Mouse (Mus musculus) neutrophil, adult 5-6 weeks (primary cell): Measurements from ENCODE around the gene Slc22a7. TPM values are rescaled to one million over a fixed set of nuclear protein-coding genes. Genes with fewer than 3 reads are reported as not detected.

Source experiments
- ATAC-seq: fragments of 151-379, 151-347 bp; 2 replicates; pipeline ENCODE4 v1.8.0; 2017; ENCODE audit warnings: mild to moderate bottlenecking, moderate TSS enrichment; ENCODE audit not compliant: insufficient number of reproducible peaks, poor library complexity, low FRiP score, severe bottlenecking; ENCODE audit errors: extremely low read depth
- total RNA-seq: library from RNA; stranded (forward); fragments of 200-1000 nt; gene quantifications from 2 replicates; pipeline ENCODE4 v1.2.3, GENCODE M21; 2017

The Slc22a7 gene
- not detected in 2 replicates for total RNA-seq

DNA sequence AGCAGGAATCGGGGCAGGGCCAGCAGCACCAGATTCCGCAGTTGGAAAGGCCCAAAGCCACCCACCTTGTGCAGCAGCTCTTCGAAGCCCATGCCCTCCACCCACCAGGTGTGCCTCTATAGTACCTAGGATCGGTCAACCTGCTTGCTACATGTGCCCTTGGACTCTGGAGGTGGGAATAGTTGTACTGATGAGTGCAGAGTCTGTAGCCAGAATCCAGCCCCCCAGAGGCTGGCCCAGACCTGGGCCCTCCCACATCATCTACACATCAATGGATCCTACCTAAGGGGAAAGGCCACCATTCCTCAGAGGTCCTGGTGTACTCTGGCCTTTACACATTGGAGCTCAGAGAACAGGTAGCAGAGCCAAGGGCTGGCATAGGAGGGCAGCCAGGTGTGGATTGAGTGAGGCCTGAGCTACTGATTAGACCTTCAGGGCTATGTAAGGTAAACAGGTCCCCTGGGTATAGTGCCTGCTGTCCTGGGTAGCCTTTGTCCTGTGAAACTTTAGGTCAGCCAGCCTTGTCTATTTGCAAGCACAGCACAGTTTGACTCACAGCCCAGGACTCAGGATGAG lies at the start of gene Slc22a7:
Gene Slc22a7 (minus strand): TSS at position 160 of the 576 bp plus-strand sequence.
- ATAC-seq = no peak

DNA sequence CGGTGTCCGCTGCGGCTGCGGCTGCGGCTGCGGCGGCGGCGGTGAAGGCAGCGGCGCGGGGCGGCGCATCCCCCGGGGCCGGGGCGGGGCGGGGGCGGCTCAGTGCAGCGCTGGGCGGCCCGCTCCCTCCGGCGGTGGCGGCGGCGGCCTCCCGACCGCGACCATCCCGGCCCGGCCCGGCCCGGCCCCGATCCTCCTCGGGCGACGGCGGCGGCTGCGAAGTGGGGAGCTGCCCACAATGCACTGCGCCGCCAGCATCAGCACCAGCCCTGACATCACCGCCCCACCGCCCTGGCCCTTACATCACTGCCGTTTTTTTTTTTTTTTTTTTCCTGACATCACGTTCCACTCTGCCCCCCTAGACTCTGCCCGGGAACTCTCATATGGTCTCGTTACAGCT lies 49.2 kb upstream of the Slc22a7 start, which contains the start of gene Ttbk1:
Gene Ttbk1 (minus strand): TSS at position 245 of the 400 bp plus-strand sequence.
- no peak for ATAC-seq

DNA sequence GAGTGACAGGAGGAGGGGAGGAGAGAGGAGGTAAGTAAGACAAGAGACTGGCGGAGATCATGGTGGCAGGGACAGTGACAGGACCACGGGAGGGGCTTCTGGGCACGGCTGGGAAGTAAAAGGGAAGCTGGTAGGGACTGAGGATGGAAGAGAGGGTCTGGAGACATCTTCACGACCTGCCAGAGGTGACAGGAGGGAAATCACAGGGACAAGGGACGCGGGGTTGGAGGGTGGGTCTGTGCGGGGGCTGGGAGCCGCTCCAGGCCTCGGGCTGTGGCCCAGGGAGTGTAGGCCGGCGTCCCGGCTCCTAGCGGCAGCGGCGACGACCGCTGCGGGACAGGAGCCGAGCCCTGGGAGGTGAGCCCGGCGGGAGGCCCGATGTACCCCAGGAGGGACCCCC lies 48.7 kb upstream of the Slc22a7 start:
- ATAC-seq = no peak

DNA sequence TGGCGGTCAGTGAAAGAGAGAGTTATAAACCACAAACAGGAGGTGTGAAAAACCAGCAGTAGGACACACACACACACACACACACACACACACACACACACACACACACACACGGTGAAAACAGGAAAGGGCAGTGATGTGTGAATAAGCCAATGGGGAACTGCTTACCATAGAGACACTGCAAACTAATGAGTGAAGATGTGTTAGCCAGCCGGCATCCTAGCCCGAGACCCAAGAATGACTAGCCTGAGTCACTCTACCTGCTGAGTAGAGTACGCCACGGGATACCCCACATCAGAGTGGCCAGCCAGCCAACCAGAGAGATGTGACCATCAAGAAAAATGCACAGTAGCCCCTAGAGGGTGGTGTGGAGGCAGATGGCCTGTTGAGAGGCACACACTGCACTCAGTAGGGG lies 46.2 kb upstream of the Slc22a7 start:
- ATAC-seq = peak; percentile 33; the same call in 1 of the 2 replicates

DNA sequence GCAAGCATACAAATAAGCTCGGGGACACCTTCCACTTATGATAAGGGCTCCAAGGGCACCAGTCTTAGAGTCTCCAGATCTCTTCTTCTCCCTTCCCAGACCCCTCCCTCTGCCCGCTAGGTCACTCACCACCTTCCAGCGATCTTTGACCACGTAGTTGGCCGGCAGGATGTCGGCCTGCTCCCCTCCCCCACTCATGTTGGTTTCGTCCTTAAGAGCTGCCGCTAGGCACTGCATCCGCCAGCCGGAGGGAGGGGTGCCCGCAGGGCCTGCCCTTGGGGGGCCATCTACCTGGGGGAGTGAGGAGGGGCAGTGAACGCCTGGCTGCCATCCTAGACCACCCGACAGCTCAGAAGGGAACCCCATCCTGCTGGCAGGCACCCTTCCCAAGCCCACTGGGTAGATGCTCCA lies 45.8 kb upstream of the Slc22a7 start:
- no peak; the same call in 1 of the 2 replicates for ATAC-seq

DNA sequence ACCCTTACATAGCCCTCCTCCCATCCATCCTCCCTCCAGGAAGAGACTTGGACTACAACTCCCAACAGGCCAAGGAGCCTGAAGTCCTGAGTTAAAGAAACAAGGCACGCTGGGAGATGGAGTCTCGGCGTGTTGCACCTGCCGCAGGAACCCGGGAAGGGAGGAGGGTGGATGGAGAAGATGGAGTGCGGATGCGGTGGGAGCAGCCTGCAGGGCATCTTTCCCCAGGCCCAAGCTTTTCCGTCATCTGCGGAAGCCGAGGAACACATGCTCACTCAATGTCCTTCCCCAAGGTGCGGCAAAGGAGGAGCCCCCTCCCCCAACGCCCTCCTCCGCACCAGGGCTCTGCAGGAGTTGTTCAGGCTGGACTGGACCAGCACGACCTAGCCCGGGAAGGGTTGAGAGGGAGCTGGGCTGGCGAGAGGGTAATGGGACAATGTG lies 45.3 kb upstream of the Slc22a7 start:
- ATAC-seq = no peak

DNA sequence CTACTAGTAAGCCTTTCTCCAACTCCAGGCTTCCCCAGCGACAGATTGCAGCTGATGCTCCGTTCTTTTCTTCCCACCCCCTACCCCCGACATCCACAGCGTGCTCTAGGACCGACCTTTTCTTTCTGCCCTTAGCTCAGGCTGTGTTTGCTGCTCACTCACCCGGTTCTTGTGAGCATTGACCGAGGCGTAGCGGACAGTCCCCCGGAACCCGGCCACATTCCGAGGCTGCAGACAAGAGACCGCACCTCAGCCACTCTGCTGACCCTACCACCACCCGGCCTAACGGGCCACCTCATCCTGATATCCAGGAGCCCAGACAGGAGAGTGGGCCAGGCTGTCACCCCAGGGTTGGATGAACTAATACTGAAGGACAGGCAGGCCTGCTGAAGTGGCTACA lies 39.0 kb upstream of the Slc22a7 start:
- ATAC-seq = no peak

DNA sequence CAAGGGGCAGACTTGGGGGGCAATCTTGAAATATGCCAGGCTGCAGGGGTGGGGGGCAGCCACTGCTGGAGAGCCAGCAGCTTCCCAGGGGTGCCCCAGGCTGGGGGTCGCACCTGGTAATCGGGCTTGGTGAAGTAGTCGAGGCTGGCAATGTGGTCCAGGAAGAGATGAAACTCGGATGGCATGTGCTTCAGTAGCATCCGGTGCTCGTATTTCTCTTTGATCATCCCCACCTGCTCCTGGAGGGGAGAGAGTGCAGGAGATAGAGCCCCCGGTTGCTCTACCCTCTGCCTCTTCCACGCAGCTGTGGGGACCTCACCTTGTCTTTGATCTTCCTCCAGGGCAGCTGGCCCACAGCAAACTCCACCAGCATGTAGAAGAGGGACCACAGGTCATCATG lies 38.3 kb upstream of the Slc22a7 start:
- no peak for ATAC-seq

DNA sequence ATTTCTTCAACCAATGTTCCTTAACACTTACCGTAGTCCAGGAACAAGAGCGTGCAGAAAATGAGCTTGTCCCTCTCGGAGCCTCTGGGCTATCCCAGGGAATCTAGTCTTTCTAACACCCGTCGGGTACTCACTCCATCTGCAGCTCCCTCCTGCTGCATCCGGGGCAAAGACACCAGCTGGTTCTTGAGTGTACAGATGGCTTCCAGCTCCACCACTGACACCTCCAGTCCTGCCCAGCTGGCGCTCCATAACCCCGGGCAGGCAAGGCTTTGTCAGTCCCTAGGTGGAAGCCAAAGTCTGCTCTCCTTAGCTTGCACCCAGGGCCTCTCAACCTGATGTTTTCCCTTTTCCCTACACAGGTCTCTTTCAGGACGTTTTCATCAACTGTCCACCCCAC lies 29.6 kb upstream of the Slc22a7 start:
- no peak for ATAC-seq

DNA sequence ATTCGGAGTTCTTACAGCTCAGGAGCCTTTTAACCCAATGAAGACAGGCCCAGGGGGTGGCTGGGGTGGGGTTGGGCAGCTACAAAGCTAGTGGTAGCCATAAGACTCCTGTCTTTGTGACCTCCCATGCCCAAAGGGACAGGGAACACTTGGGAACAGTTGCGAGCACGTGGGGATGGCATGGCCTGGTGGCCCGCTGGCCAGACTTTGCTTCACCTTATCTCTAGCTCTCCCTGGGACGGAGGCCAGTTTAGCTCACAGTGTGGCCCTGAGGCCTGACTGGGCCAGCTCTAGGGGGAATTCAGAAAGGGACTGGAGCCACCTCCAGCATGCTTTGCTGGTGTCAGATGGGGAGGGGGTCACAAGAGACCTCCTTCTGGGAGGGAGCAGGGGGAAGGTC lies 24.0 kb upstream of the Slc22a7 start:
- no peak for ATAC-seq

DNA sequence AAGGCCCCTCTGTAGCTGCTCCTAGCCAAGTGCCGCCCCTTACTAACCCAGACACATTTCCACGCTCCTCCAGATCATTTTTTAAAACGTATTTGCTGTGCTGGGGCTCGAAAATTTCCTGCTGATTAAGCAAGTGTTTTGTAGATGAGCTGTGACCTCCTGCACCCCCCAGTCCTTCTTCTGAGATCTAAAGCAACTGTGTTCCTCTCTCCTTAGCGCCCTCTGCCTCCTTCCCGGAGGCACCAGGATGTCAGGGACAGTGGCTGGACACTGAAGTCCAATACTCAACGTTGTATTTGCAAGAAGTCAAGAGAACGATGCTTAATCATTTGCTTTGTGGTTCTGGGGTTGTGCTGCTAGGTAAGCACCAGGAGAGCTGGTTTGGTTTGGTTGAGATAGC lies 23.1 kb upstream of the Slc22a7 start:
- ATAC-seq = no peak

DNA sequence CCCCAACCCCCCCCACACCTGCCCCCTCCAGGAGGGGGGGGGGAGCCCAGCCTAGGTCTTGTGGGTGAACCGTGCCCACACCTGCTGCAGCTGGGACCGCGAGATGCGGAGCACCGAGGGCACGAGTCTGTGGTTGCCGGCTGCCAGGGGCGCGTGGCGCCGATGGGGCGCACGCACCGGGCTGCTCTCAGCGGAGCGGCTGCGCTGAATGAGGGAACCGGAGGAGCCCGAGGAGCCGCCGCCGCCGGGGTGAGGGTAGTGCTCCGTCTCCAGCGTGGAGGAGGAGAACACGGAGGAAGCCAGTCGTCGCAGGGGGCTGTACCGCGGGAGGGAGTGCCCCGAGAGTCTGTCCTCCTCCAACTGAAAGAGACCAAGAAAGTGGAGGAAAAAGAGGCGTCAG lies 22.4 kb upstream of the Slc22a7 start:
- no peak for ATAC-seq

DNA sequence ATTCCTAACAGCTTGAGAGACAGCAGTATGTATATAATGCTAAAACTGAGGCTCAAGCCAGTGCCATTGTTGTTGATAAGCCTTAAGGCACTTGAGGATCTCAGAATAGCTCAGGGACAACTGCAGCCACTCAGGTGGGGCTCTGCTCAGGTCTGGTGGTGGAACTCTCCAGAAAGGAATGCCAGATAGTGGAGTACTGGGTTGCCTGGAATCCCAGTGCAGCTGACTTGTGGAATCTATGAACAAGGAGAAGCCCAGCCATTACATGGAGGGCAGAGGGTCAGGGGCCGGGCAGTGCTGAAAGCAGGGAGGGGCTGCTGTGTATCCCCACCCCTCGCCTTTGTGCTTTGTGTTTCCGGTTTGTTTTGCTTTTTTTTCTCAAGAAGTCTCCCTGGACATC lies 20.2 kb upstream of the Slc22a7 start:
- no peak for ATAC-seq

DNA sequence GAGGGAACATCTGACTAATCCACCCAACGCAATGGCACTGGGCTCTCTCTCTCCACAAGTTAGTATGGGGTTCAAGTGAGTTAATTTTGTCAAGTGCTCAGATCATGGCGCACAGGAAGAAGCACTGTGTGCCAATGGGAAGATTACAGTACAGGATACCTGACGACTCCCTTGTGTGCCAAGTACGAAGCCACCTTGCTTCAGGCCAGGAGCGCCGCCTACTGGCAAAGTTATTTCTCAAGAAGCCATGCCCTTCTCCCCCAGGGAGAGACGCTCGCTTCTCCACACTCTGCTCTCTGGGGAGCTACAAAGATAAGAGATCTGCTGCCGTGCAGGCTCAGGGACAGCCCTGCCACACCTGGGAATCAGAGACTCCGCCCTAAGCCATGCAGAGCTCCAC lies 19.5 kb upstream of the Slc22a7 start:
- ATAC-seq = no peak

DNA sequence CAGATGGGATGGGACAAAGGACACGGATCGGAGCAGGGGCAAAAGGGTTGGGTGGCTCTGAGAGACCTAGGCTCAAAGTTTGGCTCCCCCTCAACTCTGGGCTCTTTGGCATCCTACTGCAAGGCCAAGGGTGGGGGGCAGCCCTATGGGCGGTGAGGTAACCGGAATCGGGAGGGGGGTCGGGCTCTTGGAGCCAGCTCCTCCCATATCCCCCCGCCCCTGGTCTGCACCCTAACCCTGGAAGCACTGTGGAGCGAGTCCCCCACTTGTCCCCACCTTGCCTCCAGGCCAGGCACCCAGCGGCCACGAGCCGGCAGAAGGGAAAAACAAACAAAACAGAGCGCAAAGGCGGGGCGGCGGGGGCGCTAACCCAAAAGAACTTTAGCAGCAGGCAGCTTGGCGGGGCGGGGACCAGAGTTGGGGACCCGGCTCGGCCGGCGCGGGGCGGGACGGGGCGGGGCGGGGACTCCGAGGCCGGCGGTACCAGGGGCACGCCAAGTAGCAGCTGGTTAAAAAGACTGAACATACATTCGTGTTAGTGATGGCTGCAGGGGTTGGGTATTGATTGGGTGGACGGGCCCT lies 16.9 kb upstream of the Slc22a7 start:
- no peak for ATAC-seq

DNA sequence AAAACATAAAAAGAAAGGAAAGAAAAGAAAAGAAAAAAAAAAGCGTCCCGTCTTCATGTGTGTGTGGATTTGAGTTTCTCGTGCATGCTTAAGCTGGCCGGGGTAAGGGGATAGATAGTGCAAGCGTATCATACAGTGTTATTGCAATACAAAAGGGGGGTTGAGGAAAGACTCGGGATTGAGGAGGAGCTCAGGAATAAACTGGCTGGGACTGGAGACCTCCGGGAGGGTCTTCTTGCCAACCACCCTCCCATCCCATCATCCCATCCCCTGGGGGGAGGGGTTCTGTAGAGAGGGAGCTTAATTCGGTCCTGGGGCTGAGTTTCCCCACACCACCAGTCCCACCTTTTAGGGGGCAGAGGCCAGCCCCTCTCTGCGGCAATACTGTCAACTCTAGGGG lies 16.3 kb upstream of the Slc22a7 start:
- ATAC-seq = no peak

DNA sequence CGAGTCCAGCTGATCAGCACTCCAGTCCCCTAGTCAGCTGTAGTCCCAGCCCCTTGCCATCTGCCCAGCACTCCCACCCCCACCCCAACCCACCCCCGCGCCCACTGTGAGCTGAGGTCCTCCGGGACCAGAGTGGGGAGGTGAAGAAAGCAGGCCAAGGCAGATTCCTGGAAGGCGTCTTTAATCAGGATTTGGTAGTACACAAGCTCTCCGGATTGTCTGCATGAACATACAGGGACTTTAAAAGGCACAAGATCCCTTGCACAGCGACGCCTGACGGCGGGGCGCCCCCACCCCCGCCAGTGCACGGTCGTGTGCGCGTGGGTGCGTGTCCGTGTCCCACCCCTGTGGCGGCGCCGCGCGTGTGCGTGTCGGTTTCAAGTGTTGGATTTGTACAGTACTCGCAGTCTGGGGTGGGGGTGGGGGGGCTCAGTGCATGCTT lies 15.7 kb upstream of the Slc22a7 start:
- ATAC-seq = no peak

DNA sequence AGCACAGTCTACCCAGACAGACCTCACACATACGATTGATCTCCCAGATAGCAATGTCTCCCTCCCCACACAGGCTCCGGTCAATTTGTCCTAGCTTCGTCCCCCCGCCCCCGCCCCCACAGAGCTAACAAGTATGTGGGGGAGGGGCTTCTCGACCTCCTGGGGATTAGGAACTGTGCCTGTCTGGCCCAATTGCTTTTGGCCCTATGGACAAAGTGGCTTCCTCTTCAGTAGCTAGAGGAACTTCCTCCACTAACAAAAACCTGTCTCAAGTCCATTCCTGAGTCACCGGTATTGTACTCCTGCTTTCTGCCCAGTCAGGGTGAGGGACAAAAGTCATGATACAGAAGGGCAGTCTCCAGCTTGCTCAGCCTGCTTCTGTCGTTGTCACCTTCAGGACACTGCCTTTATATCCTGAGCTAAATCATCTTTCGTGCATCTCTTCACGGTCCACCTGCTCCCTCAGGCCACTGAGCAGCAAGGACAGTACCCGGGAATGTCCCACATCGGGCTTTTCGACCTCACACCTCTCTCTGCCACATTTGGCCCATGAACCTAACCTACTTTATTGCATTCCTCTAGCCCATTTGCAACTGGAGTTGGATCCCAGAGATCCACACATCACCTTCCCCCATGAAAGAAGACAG lies 15.2 kb upstream of the Slc22a7 start:
- ATAC-seq = no peak

DNA sequence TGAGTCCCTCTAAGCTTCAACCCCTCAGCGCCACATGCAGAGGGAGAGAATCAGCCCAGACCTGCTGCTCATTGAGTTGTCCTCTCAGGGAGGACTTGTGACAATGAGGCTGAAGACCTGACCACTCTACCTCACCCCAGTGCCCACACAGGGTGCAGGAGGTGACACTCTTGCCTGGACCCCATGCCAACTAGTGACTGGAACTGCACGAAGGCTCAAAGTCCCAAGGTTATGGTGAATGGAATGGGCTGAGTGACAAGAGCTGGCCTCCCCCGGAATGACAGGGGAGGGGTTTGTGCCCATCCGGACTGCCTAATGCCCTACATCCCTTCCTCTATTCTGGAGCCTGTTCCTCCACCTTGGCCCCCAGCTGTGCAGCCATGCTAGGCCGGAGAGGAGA lies 14.4 kb upstream of the Slc22a7 start:
- ATAC-seq = no peak

DNA sequence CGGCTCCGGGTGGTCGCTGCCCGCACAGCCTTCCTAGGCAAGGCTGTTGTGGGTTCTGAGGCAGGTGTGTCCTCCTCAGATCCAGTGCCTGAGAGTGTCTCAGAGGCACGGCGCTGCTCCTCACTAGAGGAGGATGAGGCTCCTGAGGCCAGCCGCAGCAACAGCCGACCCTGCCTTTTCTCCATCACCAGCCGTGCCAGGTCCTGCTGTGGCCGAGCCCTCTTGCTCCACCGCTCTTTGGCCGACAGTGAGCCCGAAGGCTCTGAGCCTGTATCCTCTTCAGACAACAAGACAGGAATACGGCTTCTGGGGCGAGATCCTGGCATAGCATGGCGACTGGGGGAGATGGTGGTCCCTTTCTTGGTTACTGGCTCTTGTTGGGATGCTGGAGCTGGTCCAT lies 8.0 kb upstream of the Slc22a7 start:
- ATAC-seq = no peak
